Comparison of ENCODE assay signal across 30 mouse cellular contexts in the genomic region with DNA sequence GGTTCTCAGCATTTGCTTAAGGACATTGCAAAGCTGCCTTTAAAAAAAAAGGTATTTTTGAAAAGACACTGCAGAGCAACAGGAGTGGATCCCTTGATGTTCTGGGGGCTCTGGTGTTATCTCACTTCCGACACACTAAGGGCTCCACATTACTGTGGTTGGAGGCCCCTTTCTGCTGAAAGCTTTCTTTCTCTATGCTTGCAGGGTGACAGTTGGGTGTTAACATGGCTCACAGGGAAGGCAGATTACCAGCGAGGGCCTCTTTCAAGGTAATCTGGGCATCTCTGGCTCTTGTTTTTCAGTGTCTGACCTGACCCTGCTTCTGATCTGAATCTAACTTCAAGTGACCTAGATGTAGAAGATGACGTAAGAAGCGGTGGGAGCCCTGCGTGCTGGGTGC. TPM values are rescaled to one million over a fixed set of nuclear protein-coding genes. Genes with fewer than 3 reads are reported as not detected.
DNase-seq lines count a peak whose midpoint lies in the region; ATAC-seq and TF ChIP-seq lines count a peak whose summit lies in the region.
"Had no signal": no experiment of that assay in that cellular context is flagged by ENCODE, and none has a peak within 500 bp of the region (broad histone marks: within the 10 kb centered on the region; RNA-seq: fewer than 3 reads in every experiment).

No protein-coding gene starts in this region.

- WGBS in heart, embryonic 11.5 days (ENCODE audit: insufficient replicate concordance): 60% methylated on average over 5 of the region's 5 CpGs
- WGBS in liver, embryonic 12.5 days (ENCODE audit: insufficient replicate concordance): 25% methylated on average over 5 of the region's 5 CpGs
- 49% methylated on average over 5 of the region's 5 CpGs for WGBS in liver, postnatal 0 days (ENCODE audit: insufficient replicate concordance)
- 92% methylated on average over 5 of the region's 5 CpGs for WGBS in neural tube, embryonic 15.5 days

- H3K4me3 ChIP-seq in heart, embryonic 11.5 days (ENCODE audit: low read depth, low read length): no peak overlapping the region
- H3K4me3 ChIP-seq in G1E (ENCODE audit: low read depth, low read length): no peak overlapping the region
- no peak overlapping the region for H3K4me3 ChIP-seq in liver, embryonic 12.5 days
- no peak overlapping the region for H3K4me3 ChIP-seq in liver, postnatal 0 days (ENCODE audit: low read depth, low read length)
- no peak overlapping the region for H3K4me3 ChIP-seq in neural tube, embryonic 15.5 days (replicated peaks)
- H3K4me3 ChIP-seq: erythroblast, embryonic 14.5 days; forebrain, embryonic 12.5 days; heart, embryonic 13.5 days; intestine, embryonic 15.5 days had no signal

- H3K9me3 ChIP-seq in heart, embryonic 11.5 days (replicated peaks; ENCODE audit: control insufficient read depth, low read length): no peaks in the 10 kb centered on the region
- peaks cover 53% of the 10 kb centered on the region for H3K9me3 ChIP-seq in G1E (replicated peaks)
- no peaks in the 10 kb centered on the region for H3K9me3 ChIP-seq in liver, embryonic 12.5 days (replicated peaks)
- H3K9me3 ChIP-seq in liver, postnatal 0 days (ENCODE audit: low read length): no peaks in the 10 kb centered on the region
- no peaks in the 10 kb centered on the region for H3K9me3 ChIP-seq in neural tube, embryonic 15.5 days (replicated peaks)
- H3K9me3 ChIP-seq: forebrain, embryonic 12.5 days; heart, embryonic 13.5 days; intestine, embryonic 15.5 days had no signal

- no peaks in the 10 kb centered on the region for H3K27me3 ChIP-seq in heart, embryonic 11.5 days (ENCODE audit: control insufficient read depth, insufficient read depth, low read length)
- H3K27me3 ChIP-seq in G1E (ENCODE audit: insufficient read depth, low read length): no peaks in the 10 kb centered on the region
- no peaks in the 10 kb centered on the region for H3K27me3 ChIP-seq in liver, embryonic 12.5 days (replicated peaks)
- H3K27me3 ChIP-seq in liver, postnatal 0 days (ENCODE audit: insufficient read depth, low read length): no peaks in the 10 kb centered on the region
- H3K27me3 ChIP-seq in neural tube, embryonic 15.5 days (replicated peaks): no peaks in the 10 kb centered on the region
- H3K27me3 ChIP-seq: forebrain, embryonic 12.5 days; intestine, embryonic 15.5 days had no signal

- H3K9ac ChIP-seq in heart, embryonic 11.5 days (ENCODE audit: low read depth, low read length): no peak overlapping the region
- H3K9ac ChIP-seq in liver, embryonic 12.5 days: no peak overlapping the region
- H3K9ac ChIP-seq in liver, postnatal 0 days (replicated peaks): no peak overlapping the region
- H3K9ac ChIP-seq in neural tube, embryonic 15.5 days (replicated peaks): no peak overlapping the region
- H3K9ac ChIP-seq: forebrain, embryonic 12.5 days; heart, embryonic 13.5 days; intestine, embryonic 15.5 days had no signal

- peak; percentile 69; the same call in 1 of the 2 replicates for TF ChIP-seq EP300 in liver, postnatal 0 days (IDR thresholded peaks at IDR 0.05; ENCODE audit: low read depth)

- H3K36me3 ChIP-seq in heart, embryonic 11.5 days (ENCODE audit: control insufficient read depth, insufficient read depth, low read length): no peaks in the 10 kb centered on the region
- no peaks in the 10 kb centered on the region for H3K36me3 ChIP-seq in G1E (replicated peaks)
- H3K36me3 ChIP-seq in liver, embryonic 12.5 days: no peaks in the 10 kb centered on the region
- H3K36me3 ChIP-seq in liver, postnatal 0 days (replicated peaks; ENCODE audit: insufficient read depth, low read length): no peaks in the 10 kb centered on the region
- no peaks in the 10 kb centered on the region for H3K36me3 ChIP-seq in neural tube, embryonic 15.5 days
- H3K36me3 ChIP-seq: forebrain, embryonic 12.5 days; heart, embryonic 13.5 days; intestine, embryonic 15.5 days had no signal

- peaks cover 5% of the 10 kb centered on the region; the same call in 1 of the 2 replicates for H3K4me1 ChIP-seq in heart, embryonic 11.5 days (ENCODE audit: control insufficient read depth, insufficient read depth, low read length)
- no peaks in the 10 kb centered on the region for H3K4me1 ChIP-seq in G1E (ENCODE audit: insufficient read depth, low read depth, low read length)
- H3K4me1 ChIP-seq in liver, embryonic 12.5 days: peaks cover 43% of the 10 kb centered on the region
- H3K4me1 ChIP-seq in liver, postnatal 0 days (ENCODE audit: insufficient read depth): no peaks in the 10 kb centered on the region
- H3K4me1 ChIP-seq in neural tube, embryonic 15.5 days: peaks cover 20% of the 10 kb centered on the region
- H3K4me1 ChIP-seq: forebrain, embryonic 12.5 days had no signal

- DNase-seq in heart, adult 11 months: peak; percentile 21
- no peak for DNase-seq in G1E (ENCODE audit: low spot score)
- no peak for DNase-seq in liver, postnatal 0 days
- DNase-seq in cerebellum, adult 9-10 months: no peak
- DNase-seq in adrenal gland, adult 8-10 months: no peak
- DNase-seq: adrenal gland, postnatal 14 days; cerebellum, adult 11 months; cerebellum, adult 9-11 months; gastrocnemius, postnatal 25 days; heart, adult 18-20 months; heart, postnatal 10 days; kidney, adult 2 months; kidney, postnatal 4 days; layer of hippocampus, adult 9-11 months; lung, postnatal 36 days; midbrain, embryonic 14.5 days; retina, postnatal 1 day; right cerebral cortex, postnatal 14 days had no signal

- no peak for ATAC-seq in heart, embryonic 11.5 days (replicated peaks; ENCODE audit: insufficient number of reproducible peaks, low FRiP score, low TSS enrichment)
- ATAC-seq in G1E (ENCODE audit: extremely low read depth, insufficient number of reproducible peaks, low FRiP score, poor library complexity, severe bottlenecking): peak; percentile 32; the same call in 1 of the 2 replicates
- peak; percentile 74 for ATAC-seq in liver, embryonic 12.5 days
- ATAC-seq in liver, postnatal 0 days: peak; percentile 72
- no peak for ATAC-seq in neural tube, embryonic 15.5 days (ENCODE audit: low FRiP score)
- ATAC-seq: hindbrain, postnatal 0 days; intestine, embryonic 15.5 days; Patski had no signal

- no peak overlapping the region for H3K4me2 ChIP-seq in heart, embryonic 11.5 days
- 0 out of 2 replicates have a peak overlapping the region, but pooled peaks have one; percentile 8 for H3K4me2 ChIP-seq in liver, embryonic 12.5 days
- no peak overlapping the region for H3K4me2 ChIP-seq in liver, postnatal 0 days (ENCODE audit: low read depth, low read length)
- H3K4me2 ChIP-seq in neural tube, embryonic 15.5 days: no peak overlapping the region
- H3K4me2 ChIP-seq: forebrain, embryonic 12.5 days; heart, embryonic 13.5 days; intestine, embryonic 15.5 days had no signal

- no peak for TF ChIP-seq CTCF in G1E (IDR thresholded peaks at IDR 0.05; ENCODE audit: low read depth, low read length)
- TF ChIP-seq CTCF in liver, postnatal 0 days (IDR thresholded peaks at IDR 0.05; ENCODE audit: low read depth): no peak

- H3K27ac ChIP-seq in heart, embryonic 11.5 days (ENCODE audit: low read depth, low read length): no peak overlapping the region
- H3K27ac ChIP-seq in liver, embryonic 12.5 days: no peak overlapping the region
- no peak overlapping the region for H3K27ac ChIP-seq in liver, postnatal 0 days (ENCODE audit: low read depth)
- no peak overlapping the region for H3K27ac ChIP-seq in neural tube, embryonic 15.5 days (replicated peaks)
- H3K27ac ChIP-seq: forebrain, embryonic 12.5 days; heart, embryonic 13.5 days; hindbrain, postnatal 0 days; intestine, embryonic 15.5 days; kidney, postnatal 0 days had no signal

RNA-seq across cellular contexts. Expression of gene Rxrg, which starts 50.9 kb away (rescaled TPM):
- 2.2 and 3.4 TPM in 2 replicates for polyA plus RNA-seq in heart, embryonic 11.5 days (2014; fragmentation: Nextera tagmentation; extraction: Ambion mirVana)
- total RNA-seq in G1E (2014; fragmentation: Nextera tagmentation) (not detected in 2 replicates), G1E (2017) (0.11 TPM in 1 of 2 replicates, not detected in the other)
- polyA plus RNA-seq in G1E (2012): not detected in 2 replicates
- polyA plus RNA-seq in liver, embryonic 12.5 days (2016; fragmentation: Nextera tagmentation; extraction: Ambion mirVana): 0.38 and 1.2 TPM in 2 replicates
- polyA plus RNA-seq in liver, postnatal 0 days (2015; fragmentation: Nextera tagmentation; extraction: Ambion mirVana): 0.19 and 0.49 TPM in 2 replicates
- 19.8 and 20.8 TPM in 2 replicates for polyA plus RNA-seq in neural tube, embryonic 15.5 days (2015; fragmentation: Nextera tagmentation; extraction: Ambion mirVana)
- 1 to 10 TPM; 1.2 to 3.3 (median 3.0) TPM for total RNA-seq in adrenal gland, adult 8-10 months (2022)
- total RNA-seq: MEL; monocyte, adult 5-6 weeks had no signal
- polyA plus RNA-seq: erythroblast, embryonic 14.5 days; Patski had no signal

Comparison
In these comparisons a context has a peak if more than half of its experiments do, and no peak if none do; other contexts are left out.
1. ATAC-seq: peak in G1E (single experiment), liver, embryonic 12.5 days (single experiment) and liver, postnatal 0 days (single experiment); none in heart, embryonic 11.5 days (single experiment) and neural tube, embryonic 15.5 days (single experiment).